Mouse (Mus musculus) bone marrow, adult 2 months (tissue): ENCODE results near the gene Cebpg. TPM values are rescaled to one million over a fixed set of nuclear protein-coding genes. Genes with fewer than 3 reads are reported as not detected.

Source experiments
- H3K27ac ChIP-seq: fragments of 200-500 bp; 2 replicates; pipeline ENCODE4 v1.5.1; 2012; ENCODE audit warnings: low read depth, mild to moderate bottlenecking, control low read depth, inconsistent platforms, low read length; ENCODE audit not compliant: control insufficient read depth, poor library complexity, insufficient read depth
- H3K4me1 ChIP-seq: fragments of 200-500 bp; 2 replicates; pipeline ENCODE4 v1.6.1; 2011; ENCODE audit warnings: low read length; ENCODE audit not compliant: control insufficient read depth, insufficient read depth
- H3K4me3 ChIP-seq: fragments of 200-500 bp; replicated peaks from 2 replicates; pipeline ENCODE3; 2011; ENCODE audit warnings: mild to moderate bottlenecking, low read depth, low read length, control low read depth; ENCODE audit not compliant: control insufficient read depth
- CTCF ChIP-seq: fragments of 200-500 bp; IDR thresholded peaks from 2 replicates; pipeline ENCODE4 v1.5.1; 2011; ENCODE audit warnings: low read length, control low read depth; ENCODE audit not compliant: control insufficient read depth, insufficient read depth
- POLR2A ChIP-seq: fragments of 200-500 bp; IDR thresholded peaks from 2 replicates; pipeline ENCODE4 v1.6.1; 2011; ENCODE audit warnings: low read depth, mild to moderate bottlenecking, control low read depth, low read length, borderline replicate concordance; ENCODE audit not compliant: control insufficient read depth
- WGBS: fragments of 180-500 bp; shearing (Covaris S2); methylation state at CpG from one replicate; pipeline ENCODE4 v1.1.7; 2018; 5-methylcytosine and 5-hydroxymethylcytosine counted together
- polyA plus RNA-seq: library from polyadenylated mRNA; stranded (reverse); fragments of >200 nt; gene quantifications from 2 replicates; pipeline ENCODE4 v1.2.4, GENCODE M21; 2011; ENCODE audit warnings: low replicate concordance; ENCODE audit not compliant: missing spikeins, insufficient read depth, insufficient read length

Cebpg gene
- polyA plus RNA-seq, 1 experiment, result 18.2 TPM

DNA sequence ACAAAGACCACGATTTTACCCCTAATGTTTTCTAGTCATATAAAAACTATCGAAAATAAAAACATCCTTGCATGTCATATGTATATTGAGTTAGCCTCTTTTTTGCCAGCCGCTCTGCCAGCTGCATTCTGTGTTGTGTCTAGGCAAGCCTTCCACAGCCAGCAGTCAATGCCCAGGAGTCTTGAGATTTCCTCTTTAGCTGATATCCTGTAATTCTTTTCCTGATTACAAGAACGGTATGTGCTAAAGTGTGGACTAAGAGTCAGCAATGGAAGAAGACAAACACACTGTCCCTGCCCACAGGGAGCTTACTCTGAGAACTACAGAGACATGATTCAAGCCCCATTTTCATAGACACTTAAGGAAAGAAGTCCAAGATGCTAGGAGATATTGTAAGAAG is 1.2 kb upstream of the Cebpg start:
- Histone ChIP-seq H3K4me3 (no peak overlapping the region), H3K4me1 (no peaks in the 10 kb centered on the region; the same call in 1 of the 2 replicates), H3K27ac (no peak overlapping the region)
- no peak for TF ChIP-seq POLR2A
- TF ChIP-seq CTCF, result no peak
- WGBS, result 47% methylated on average over 4 of the region's 4 CpGs

- Histone ChIP-seq H3K27ac (peak overlapping the region; percentile 99), H3K4me1 (no peaks in the 10 kb centered on the region; the same call in 1 of the 2 replicates), H3K4me3 (peak overlapping the region; percentile 100)
- TF ChIP-seq CTCF, result no peak
- no peak for TF ChIP-seq POLR2A
- 0% methylated on average over 10 of the region's 10 CpGs for WGBS
These were observed 626 bp upstream of the Cebpg start for GRCm38 (mm10) chr7:35056999-35057398.

DNA sequence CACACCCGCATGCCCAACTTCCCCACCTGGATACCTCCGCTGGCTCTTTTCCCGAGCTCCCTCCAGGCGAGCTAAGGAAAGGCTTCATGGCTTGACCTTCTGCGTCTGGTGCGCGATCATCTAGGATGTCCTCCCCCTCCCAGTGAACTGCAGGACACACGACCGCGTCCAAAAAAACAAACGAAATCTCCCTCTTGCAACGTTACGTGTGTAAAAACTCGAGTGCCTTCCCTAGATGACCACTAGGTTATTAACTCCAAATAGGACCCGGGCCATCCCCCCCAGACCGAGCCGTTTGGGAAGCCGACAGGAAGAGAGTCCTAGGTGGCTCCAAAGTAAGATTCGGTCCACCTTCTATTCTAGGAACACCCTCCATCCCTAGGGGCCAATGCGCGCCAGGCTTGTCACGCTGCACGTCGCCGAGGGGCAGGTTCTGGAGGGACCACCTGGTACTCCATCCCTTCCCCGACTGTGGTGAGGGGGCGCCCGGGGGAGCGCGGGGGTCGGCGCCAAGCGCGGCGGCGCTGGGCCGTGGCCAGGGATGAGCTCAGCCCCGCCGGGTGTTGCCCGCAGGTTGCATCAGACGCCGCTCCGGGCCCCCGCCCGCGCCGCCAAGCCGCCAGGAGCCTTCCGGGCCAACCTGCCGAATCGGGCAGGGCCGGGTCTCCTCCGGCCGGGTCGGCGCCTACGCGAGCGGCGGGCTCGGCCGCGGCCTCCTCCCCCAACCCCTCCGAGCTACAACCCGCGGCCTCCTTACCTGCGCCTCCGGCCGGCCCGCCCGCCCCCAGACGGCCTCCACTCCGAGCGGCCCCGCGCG is 546 bp downstream of the Cebpg start:
- TF ChIP-seq CTCF (peak; percentile 5; the same call in 1 of the 2 replicates), POLR2A (no peak)
- WGBS, result 1% methylated on average over 77 of the region's 77 CpGs

DNA sequence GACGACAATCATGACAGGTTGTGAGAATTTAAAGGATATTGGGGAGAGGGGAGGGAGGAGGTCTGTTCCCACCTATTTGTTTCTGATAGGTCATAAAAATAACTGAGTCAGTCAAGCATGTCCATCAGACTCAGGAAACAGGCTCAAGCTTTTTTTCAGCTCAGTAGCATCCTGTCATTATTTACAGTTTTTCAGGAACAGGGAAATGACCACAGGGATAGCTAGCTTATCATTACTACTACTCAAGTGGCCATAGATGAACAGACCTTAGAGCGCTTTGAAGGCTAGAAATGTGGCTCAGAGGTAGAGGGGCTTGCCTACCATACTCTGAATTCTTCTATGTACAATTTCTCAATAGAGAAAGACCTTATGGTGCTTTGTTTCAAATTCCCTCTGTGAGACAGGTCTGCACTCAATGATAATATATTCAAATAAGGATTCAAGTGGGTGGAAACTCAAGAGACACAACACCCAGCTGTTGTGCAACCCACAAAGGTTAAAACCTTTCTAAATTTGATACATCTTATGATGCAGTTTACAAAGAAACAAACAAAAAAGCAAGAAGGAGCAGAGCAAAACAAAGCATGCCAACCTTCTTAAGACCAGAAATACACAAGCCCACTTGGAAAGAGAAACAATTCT is 1.3 kb downstream of the Cebpg start:
- H3K27ac ChIP-seq, result peak overlapping the region; percentile 99; the same call in 1 of the 2 replicates
- H3K4me1 ChIP-seq, result no peaks in the 10 kb centered on the region; the same call in 1 of the 2 replicates
- 65% methylated on average over 2 of the region's 2 CpGs for WGBS
- TF ChIP-seq POLR2A (no peak), CTCF (no peak)
- peak overlapping the region; percentile 100 for H3K4me3 ChIP-seq

More for the DNA sequence above, 546 bp downstream of the Cebpg start:
- Histone ChIP-seq H3K4me3 (peak overlapping the region; percentile 100), H3K27ac (peak overlapping the region; percentile 99), H3K4me1 (no peaks in the 10 kb centered on the region; the same call in 1 of the 2 replicates)

DNA sequence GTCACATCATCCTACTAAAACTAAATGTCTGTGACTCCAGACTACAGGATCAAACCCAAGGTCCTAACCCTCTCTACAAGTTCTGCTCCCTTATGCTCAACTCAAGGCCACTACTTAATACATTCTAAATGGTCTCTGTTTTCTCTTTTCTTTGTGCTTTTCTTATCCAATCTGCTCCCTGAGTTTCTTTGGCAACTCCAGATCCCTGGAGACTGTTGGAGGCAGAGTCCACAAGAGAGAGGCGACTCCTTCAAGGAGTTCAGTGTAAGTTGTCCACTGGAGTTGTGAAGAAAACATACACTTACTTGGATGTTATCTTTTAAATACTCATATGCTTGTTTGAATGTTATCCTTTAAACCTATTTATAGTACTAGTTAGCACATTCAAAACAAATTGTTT is 2.1 kb downstream of the Cebpg start:
- H3K4me1 ChIP-seq, result no peaks in the 10 kb centered on the region; the same call in 1 of the 2 replicates
- TF ChIP-seq CTCF, result no peak
- no peak for TF ChIP-seq POLR2A
- 82% methylated on average over 1 of the region's 1 CpGs for WGBS
- H3K4me3 ChIP-seq, result no peak overlapping the region
- H3K27ac ChIP-seq, result no peak overlapping the region

- H3K4me1 ChIP-seq, result no peaks in the 10 kb centered on the region; the same call in 1 of the 2 replicates
- no peak overlapping the region for H3K4me3 ChIP-seq
- no peak for TF ChIP-seq CTCF
- TF ChIP-seq POLR2A, result no peak
- WGBS, result 82% methylated on average over 3 of the region's 3 CpGs
- no peak overlapping the region; the same call in 1 of the 2 replicates for H3K27ac ChIP-seq
These were observed 3.2 kb downstream of the Cebpg start for GRCm38 (mm10) chr7:35053161-35053560.

GRCm38 (mm10) chr7:35050540-35050939 is 5.8 kb downstream of the Cebpg start:
- no peaks in the 10 kb centered on the region; the same call in 1 of the 2 replicates for H3K4me1 ChIP-seq
- WGBS, result 92% methylated on average over 12 of the region's 12 CpGs
- H3K4me3 ChIP-seq, result no peak overlapping the region
- H3K27ac ChIP-seq, result no peak overlapping the region
- TF ChIP-seq CTCF (no peak), POLR2A (no peak)

- H3K27ac ChIP-seq, result no peak overlapping the region
- H3K4me3 ChIP-seq, result no peak overlapping the region
- no peaks in the 10 kb centered on the region; the same call in 1 of the 2 replicates for H3K4me1 ChIP-seq
- TF ChIP-seq CTCF (no peak), POLR2A (no peak)
- 85% methylated on average over 4 of the region's 4 CpGs for WGBS
These were observed 10.3 kb downstream of the Cebpg start for GRCm38 (mm10) chr7:35046091-35046490.

DNA sequence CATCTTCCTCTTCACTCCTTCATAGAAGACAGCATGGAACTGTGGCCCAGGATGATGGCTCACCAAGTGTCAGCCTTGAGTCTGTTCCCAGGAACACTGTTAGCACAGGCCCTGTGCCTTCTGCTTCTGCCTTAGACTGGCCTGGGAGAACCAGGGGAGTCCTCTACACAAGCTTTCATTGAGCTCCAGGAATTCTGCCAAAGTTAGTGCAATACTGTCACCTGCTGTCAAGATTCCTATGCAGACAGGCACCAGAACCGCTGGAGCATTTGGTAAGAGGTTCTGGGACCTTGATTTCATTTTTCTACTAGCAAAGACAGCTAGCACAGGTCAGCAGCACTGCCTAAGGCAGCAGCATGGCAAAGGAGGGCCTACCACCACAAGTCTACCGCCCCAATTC is 11.7 kb downstream of the Cebpg start:
- WGBS, result 93% methylated on average over 2 of the region's 2 CpGs
- TF ChIP-seq POLR2A, result no peak
- TF ChIP-seq CTCF, result no peak
- Histone ChIP-seq H3K27ac (no peak overlapping the region), H3K4me1 (no peaks in the 10 kb centered on the region; the same call in 1 of the 2 replicates), H3K4me3 (no peak overlapping the region)
